ENCODE assay signal across 7 mouse cellular contexts in the genomic region with DNA sequence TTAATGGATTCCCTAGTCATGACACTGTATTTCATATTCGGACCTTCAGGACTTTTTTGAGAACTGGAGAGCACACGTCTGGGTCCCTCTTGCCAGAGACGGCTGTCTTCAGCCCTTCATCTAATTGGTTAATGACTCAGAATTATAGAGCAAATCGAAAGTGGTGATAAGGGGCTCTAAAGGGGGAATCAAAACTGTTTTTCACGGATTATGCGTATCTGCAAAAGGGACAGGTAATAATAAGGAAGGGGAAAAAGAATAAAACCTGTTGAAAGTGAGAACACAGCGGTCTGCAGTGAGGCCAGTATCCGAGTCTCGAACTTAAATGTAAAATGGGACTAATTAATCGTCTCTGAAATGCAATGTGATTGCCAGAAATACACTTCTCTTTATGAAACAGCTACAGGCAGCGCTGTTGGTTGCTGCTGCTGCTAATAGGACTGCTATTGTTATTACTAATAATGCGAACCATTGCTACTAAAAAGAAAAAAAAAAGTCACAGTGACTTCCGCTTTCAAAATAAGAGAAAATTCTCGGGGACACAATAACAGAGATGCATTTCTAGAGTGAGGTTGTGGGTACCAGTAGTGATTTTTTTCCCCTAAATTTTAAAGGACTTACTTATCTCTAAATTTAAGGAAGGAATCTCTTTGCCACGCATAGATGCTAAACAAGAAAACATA. TPM values are rescaled to one million over a fixed set of nuclear protein-coding genes. Genes with fewer than 3 reads are reported as not detected.
DNase-seq lines count a peak whose midpoint lies in the region; ATAC-seq lines count a peak whose summit lies in the region.

No protein-coding gene starts in this region.

- peaks cover 2% of the 10 kb centered on the region; the same call in 1 of the 2 replicates for H3K4me1 ChIP-seq in forebrain, embryonic 11.5 days (replicated peaks; ENCODE audit: control insufficient read depth, insufficient read depth, low read length)
- 0 out of 2 replicates have a peak, but pooled peaks cover 3% of the 10 kb centered on the region for H3K4me1 ChIP-seq in limb, embryonic 15.5 days
- H3K4me1 ChIP-seq in stomach, embryonic 16.5 days (ENCODE audit: control insufficient read depth, insufficient read depth, low read length) = 0 out of 2 replicates have a peak, but pooled peaks cover 4% of the 10 kb centered on the region

- no peak overlapping the region for H3K27ac ChIP-seq in forebrain, embryonic 11.5 days (ENCODE audit: low read depth, low read length)
- H3K27ac ChIP-seq in limb, embryonic 15.5 days = no peak overlapping the region
- H3K27ac ChIP-seq in stomach, embryonic 16.5 days (ENCODE audit: low read length) = no peak overlapping the region

- 8% methylated on average over 15 of the region's 15 CpGs for WGBS in forebrain, embryonic 11.5 days
- WGBS in limb, embryonic 15.5 days = 14% methylated on average over 15 of the region's 15 CpGs
- 13% methylated on average over 15 of the region's 15 CpGs for WGBS in stomach, embryonic 16.5 days

- peak overlapping the region; percentile 77 for H3K4me2 ChIP-seq in forebrain, embryonic 11.5 days (ENCODE audit: low read depth, low read length, severe bottlenecking)
- H3K4me2 ChIP-seq in limb, embryonic 15.5 days = peak overlapping the region; percentile 89
- H3K4me2 ChIP-seq in stomach, embryonic 16.5 days (ENCODE audit: low read depth, low read length) = peak overlapping the region; percentile 94

- DNase-seq in retina, embryonic 14.5 days (ENCODE audit: low spot score) = peak; percentile 21
- DNase-seq in retina, postnatal 1 day = no peak
- DNase-seq in forebrain, embryonic 11.5 days (ENCODE audit: low spot score) = no peak
- DNase-seq in layer of hippocampus, adult 9-10 months (ENCODE audit: low spot score) = no peak
- no peak for DNase-seq in T-cell, adult 2 months (ENCODE audit: low spot score)

- peak; percentile 6; the same call in 1 of the 2 replicates for ATAC-seq in forebrain, embryonic 11.5 days (replicated peaks; ENCODE audit: low FRiP score)
- no peak for ATAC-seq in limb, embryonic 15.5 days (ENCODE audit: insufficient number of reproducible peaks, low FRiP score, low TSS enrichment, low read depth)
- ATAC-seq in stomach, embryonic 16.5 days (ENCODE audit: insufficient read depth, low FRiP score) = no peak

- H3K4me3 ChIP-seq in forebrain, embryonic 11.5 days (ENCODE audit: low read depth, low read length) = peak overlapping the region; percentile 68
- peak overlapping the region; percentile 78 for H3K4me3 ChIP-seq in limb, embryonic 15.5 days
- peak overlapping the region; percentile 81 for H3K4me3 ChIP-seq in stomach, embryonic 16.5 days (replicated peaks; ENCODE audit: low read length)

- peak overlapping the region; percentile 70; the same call in 1 of the 2 replicates for H3K9ac ChIP-seq in forebrain, embryonic 11.5 days (ENCODE audit: low read length)
- peak overlapping the region; percentile 47; the same call in 1 of the 2 replicates for H3K9ac ChIP-seq in limb, embryonic 15.5 days
- H3K9ac ChIP-seq in stomach, embryonic 16.5 days (ENCODE audit: low read length) = peak overlapping the region; percentile 69

- H3K9me3 ChIP-seq in forebrain, embryonic 11.5 days (ENCODE audit: control insufficient read depth, low read length) = no peaks in the 10 kb centered on the region
- H3K9me3 ChIP-seq in limb, embryonic 15.5 days = no peaks in the 10 kb centered on the region
- no peaks in the 10 kb centered on the region for H3K9me3 ChIP-seq in stomach, embryonic 16.5 days (replicated peaks; ENCODE audit: control insufficient read depth, low read length)

- H3K27me3 ChIP-seq in forebrain, embryonic 11.5 days (ENCODE audit: control insufficient read depth, insufficient read depth, low read length) = no peaks in the 10 kb centered on the region; the same call in 1 of the 2 replicates
- no peaks in the 10 kb centered on the region for H3K27me3 ChIP-seq in limb, embryonic 15.5 days
- H3K27me3 ChIP-seq in stomach, embryonic 16.5 days (ENCODE audit: control insufficient read depth, insufficient read depth, low read length) = no peaks in the 10 kb centered on the region

- no peaks in the 10 kb centered on the region for H3K36me3 ChIP-seq in forebrain, embryonic 11.5 days (ENCODE audit: control insufficient read depth, insufficient read depth, low read length)
- no peaks in the 10 kb centered on the region for H3K36me3 ChIP-seq in limb, embryonic 15.5 days
- no peaks in the 10 kb centered on the region for H3K36me3 ChIP-seq in stomach, embryonic 16.5 days (ENCODE audit: control insufficient read depth, insufficient read depth, low read length)

RNA-seq across cellular contexts. Expression of gene Rbm11, which starts 1.0 kb away (rescaled TPM):
- 0.52 and 0.71 TPM in 2 replicates for polyA plus RNA-seq in forebrain, embryonic 11.5 days (2014; fragmentation: Nextera tagmentation; extraction: Ambion mirVana)
- 0.46 and 0.91 TPM in 2 replicates for polyA plus RNA-seq in limb, embryonic 15.5 days (2015; fragmentation: Nextera tagmentation; extraction: Ambion mirVana)
- polyA plus RNA-seq in stomach, embryonic 16.5 days (2015; fragmentation: Nextera tagmentation; extraction: Ambion mirVana) = 0.36 and 0.56 TPM in 2 replicates

RNA-seq across cellular contexts. Expression of gene Lipi, which starts 7.8 kb away (rescaled TPM):
- not detected in 2 replicates for polyA plus RNA-seq in forebrain, embryonic 11.5 days (2014; fragmentation: Nextera tagmentation; extraction: Ambion mirVana)
- polyA plus RNA-seq in limb, embryonic 15.5 days (2015; fragmentation: Nextera tagmentation; extraction: Ambion mirVana) = 0.99 and 1.2 TPM in 2 replicates
- polyA plus RNA-seq in stomach, embryonic 16.5 days (2015; fragmentation: Nextera tagmentation; extraction: Ambion mirVana) = 0.15 TPM in 1 of 2 replicates, not detected in the other
